Mouse (Mus musculus): ENCODE data around the gene Agtrap. TPM values are rescaled to one million over a fixed set of nuclear protein-coding genes. Genes with fewer than 3 reads are reported as not detected.
"Not testable (repeated sequence)": the region's sequence is repeated elsewhere in the genome, so short reads cannot be mapped to it uniquely, and the experiment has no call there.

Agtrap gene
- polyA plus RNA-seq, 1 experiment from 2014 or later: 2.6 TPM

- WGBS: 94% methylated on average over 13 of the region's 13 CpGs
- no peak overlapping the region for H3K27ac ChIP-seq (ENCODE audit: low read depth, low read length)
- H3K9ac ChIP-seq (replicated peaks; ENCODE audit: low read depth, low read length): no peak overlapping the region
- no peaks in the 10 kb centered on the region for H3K4me1 ChIP-seq (ENCODE audit: control insufficient read depth, insufficient read depth, low read length)
- H3K4me2 ChIP-seq (ENCODE audit: low read depth, low read length): no peak overlapping the region
- no peak for ATAC-seq (ENCODE audit: low read depth)
- H3K36me3 ChIP-seq (ENCODE audit: control insufficient read depth, insufficient read depth, low read length): peaks cover 73% of the 10 kb centered on the region
- no peak overlapping the region for H3K4me3 ChIP-seq (ENCODE audit: low read depth, low read length)
- no peaks in the 10 kb centered on the region for H3K9me3 ChIP-seq (ENCODE audit: control insufficient read depth, low read length)
- no peaks in the 10 kb centered on the region for H3K27me3 ChIP-seq (ENCODE audit: control insufficient read depth, insufficient read depth, low read length)
Measured at GRCm38 (mm10) chr4:148051046-148051776, 36.6 kb downstream of the Agtrap start.

- not testable (repeated sequence) for H3K9me3 ChIP-seq (ENCODE audit: control insufficient read depth, low read length); H3K27ac ChIP-seq (ENCODE audit: low read depth, low read length); H3K4me2 ChIP-seq (ENCODE audit: low read depth, low read length); H3K27me3 ChIP-seq (ENCODE audit: control insufficient read depth, insufficient read depth, low read length); H3K4me3 ChIP-seq (ENCODE audit: low read depth, low read length); H3K9ac ChIP-seq (replicated peaks; ENCODE audit: low read depth, low read length); ATAC-seq (ENCODE audit: low read depth); H3K4me1 ChIP-seq (ENCODE audit: control insufficient read depth, insufficient read depth, low read length)
- 97% methylated on average over 3 of the region's 3 CpGs for WGBS
- H3K36me3 ChIP-seq (ENCODE audit: control insufficient read depth, insufficient read depth, low read length): peaks cover 66% of the 10 kb centered on the region
Measured at GRCm38 (mm10) chr4:148050396-148050914, 37.4 kb downstream of the Agtrap start.

- 74% methylated on average over 4 of the region's 4 CpGs for WGBS
Measured at GRCm38 (mm10) chr4:148046450-148047031, 41.3 kb downstream of the Agtrap start.

GRCm38 (mm10) chr4:148044113-148044512 is 43.7 kb downstream of the Agtrap start:
- H3K27me3 ChIP-seq (ENCODE audit: control insufficient read depth, insufficient read depth, low read length): no peaks in the 10 kb centered on the region
- 95% methylated on average over 2 of the region's 2 CpGs for WGBS
- no peak overlapping the region for H3K4me3 ChIP-seq (ENCODE audit: low read depth, low read length)
- H3K9ac ChIP-seq (replicated peaks; ENCODE audit: low read depth, low read length): no peak overlapping the region
- H3K36me3 ChIP-seq (ENCODE audit: control insufficient read depth, insufficient read depth, low read length): peaks cover 14% of the 10 kb centered on the region; the same call in 1 of the 2 replicates
- no peak for ATAC-seq (ENCODE audit: low read depth)
- no peak overlapping the region for H3K27ac ChIP-seq (ENCODE audit: low read depth, low read length)
- H3K4me2 ChIP-seq (ENCODE audit: low read depth, low read length): no peak overlapping the region
- H3K9me3 ChIP-seq (ENCODE audit: control insufficient read depth, low read length): no peaks in the 10 kb centered on the region
- H3K4me1 ChIP-seq (ENCODE audit: control insufficient read depth, insufficient read depth, low read length): peaks cover 23% of the 10 kb centered on the region

More at GRCm38 (mm10) chr4:148046450-148047031, 41.3 kb downstream of the Agtrap start:
- ATAC-seq (ENCODE audit: low read depth): no peak
- no peaks in the 10 kb centered on the region for H3K9me3 ChIP-seq (ENCODE audit: control insufficient read depth, low read length)
- peaks cover 8% of the 10 kb centered on the region for H3K4me1 ChIP-seq (ENCODE audit: control insufficient read depth, insufficient read depth, low read length)
- H3K9ac ChIP-seq (replicated peaks; ENCODE audit: low read depth, low read length): no peak overlapping the region
- no peak overlapping the region for H3K27ac ChIP-seq (ENCODE audit: low read depth, low read length)
- no peak overlapping the region for H3K4me2 ChIP-seq (ENCODE audit: low read depth, low read length)
- H3K4me3 ChIP-seq (ENCODE audit: low read depth, low read length): no peak overlapping the region
- peaks cover 32% of the 10 kb centered on the region for H3K36me3 ChIP-seq (ENCODE audit: control insufficient read depth, insufficient read depth, low read length)
- no peaks in the 10 kb centered on the region for H3K27me3 ChIP-seq (ENCODE audit: control insufficient read depth, insufficient read depth, low read length)

- H3K27ac ChIP-seq (ENCODE audit: low read depth, low read length); H3K4me2 ChIP-seq (ENCODE audit: low read depth, low read length); H3K4me3 ChIP-seq (ENCODE audit: low read depth, low read length); ATAC-seq (ENCODE audit: low read depth); H3K36me3 ChIP-seq (ENCODE audit: control insufficient read depth, insufficient read depth, low read length); H3K9ac ChIP-seq (replicated peaks; ENCODE audit: low read depth, low read length); H3K27me3 ChIP-seq (ENCODE audit: control insufficient read depth, insufficient read depth, low read length); H3K9me3 ChIP-seq (ENCODE audit: control insufficient read depth, low read length): not testable (repeated sequence)
- 78% methylated on average over 6 of the region's 8 CpGs for WGBS
- peaks cover 23% of the 10 kb centered on the region for H3K4me1 ChIP-seq (ENCODE audit: control insufficient read depth, insufficient read depth, low read length)
Measured at GRCm38 (mm10) chr4:148043327-148043726, 44.5 kb downstream of the Agtrap start.

- Histone ChIP-seq H3K36me3 (ENCODE audit: control insufficient read depth, insufficient read depth, low read length) (no peaks in the 10 kb centered on the region; the same call in 1 of the 2 replicates), H3K27me3 (ENCODE audit: control insufficient read depth, insufficient read depth, low read length) (no peaks in the 10 kb centered on the region), H3K9me3 (ENCODE audit: control insufficient read depth, low read length) (no peaks in the 10 kb centered on the region), H3K27ac (ENCODE audit: low read depth, low read length) (peak overlapping the region; percentile 55), H3K9ac (replicated peaks; ENCODE audit: low read depth, low read length) (peak overlapping the region; percentile 51), H3K4me1 (ENCODE audit: control insufficient read depth, insufficient read depth, low read length) (peaks cover 28% of the 10 kb centered on the region), H3K4me3 (ENCODE audit: low read depth, low read length) (peak overlapping the region; percentile 39), H3K4me2 (ENCODE audit: low read depth, low read length) (peak overlapping the region; percentile 68)
- no peak for ATAC-seq (ENCODE audit: low read depth)
- WGBS: 9% methylated on average over 16 of the region's 16 CpGs
Measured at GRCm38 (mm10) chr4:148041611-148042191, 46.1 kb downstream of the Agtrap start.

- Histone ChIP-seq H3K9ac (replicated peaks; ENCODE audit: low read depth, low read length) (peak overlapping the region; percentile 51), H3K9me3 (ENCODE audit: control insufficient read depth, low read length) (no peaks in the 10 kb centered on the region), H3K4me2 (ENCODE audit: low read depth, low read length) (peak overlapping the region; percentile 68), H3K27ac (ENCODE audit: low read depth, low read length) (peak overlapping the region; percentile 55), H3K36me3 (ENCODE audit: control insufficient read depth, insufficient read depth, low read length) (no peaks in the 10 kb centered on the region; the same call in 1 of the 2 replicates), H3K27me3 (ENCODE audit: control insufficient read depth, insufficient read depth, low read length) (no peaks in the 10 kb centered on the region), H3K4me3 (ENCODE audit: low read depth, low read length) (peak overlapping the region; percentile 39), H3K4me1 (ENCODE audit: control insufficient read depth, insufficient read depth, low read length) (peaks cover 28% of the 10 kb centered on the region)
- WGBS: 3% methylated on average over 19 of the region's 19 CpGs
- ATAC-seq (ENCODE audit: low read depth): peak; percentile 11
Measured at GRCm38 (mm10) chr4:148040933-148041610, 46.8 kb downstream of the Agtrap start.

- WGBS: 61% methylated on average over 15 of the region's 15 CpGs
- no peaks in the 10 kb centered on the region for H3K27me3 ChIP-seq (ENCODE audit: control insufficient read depth, insufficient read depth, low read length)
- H3K9ac ChIP-seq (replicated peaks; ENCODE audit: low read depth, low read length): peak overlapping the region; percentile 60
- peak overlapping the region; percentile 68 for H3K4me2 ChIP-seq (ENCODE audit: low read depth, low read length)
- peak overlapping the region; percentile 55 for H3K27ac ChIP-seq (ENCODE audit: low read depth, low read length)
- ATAC-seq (ENCODE audit: low read depth): no peak
- no peaks in the 10 kb centered on the region for H3K9me3 ChIP-seq (ENCODE audit: control insufficient read depth, low read length)
- peak overlapping the region; percentile 86 for H3K4me3 ChIP-seq (ENCODE audit: low read depth, low read length)
- H3K36me3 ChIP-seq (ENCODE audit: control insufficient read depth, insufficient read depth, low read length): no peaks in the 10 kb centered on the region; the same call in 1 of the 2 replicates
- H3K4me1 ChIP-seq (ENCODE audit: control insufficient read depth, insufficient read depth, low read length): peaks cover 28% of the 10 kb centered on the region
Measured at GRCm38 (mm10) chr4:148040029-148040830, 47.6 kb downstream of the Agtrap start.
